Mouse (Mus musculus) cerebellum, adult 2 months (tissue): Measurements from ENCODE around the gene Irgq. TPM values are rescaled to one million over a fixed set of nuclear protein-coding genes. Genes with fewer than 3 reads are reported as not detected.

Experiments used
- DNase-seq, 2 experiments: peaks; one replicate each; pipeline ENCODE4 v3.0.0; 2021
- H3K27ac ChIP-seq: fragments of 200-500 bp; 2 replicates; pipeline ENCODE4 v1.5.1; 2012; ENCODE audit warnings: low read length, control low read depth, inconsistent platforms; ENCODE audit not compliant: insufficient read depth
- H3K27me3 ChIP-seq: fragments of 200-500 bp; 2 replicates; pipeline ENCODE4 v1.6.1; 2012; ENCODE audit warnings: inconsistent platforms, mild to moderate bottlenecking, low read length, moderate library complexity; ENCODE audit not compliant: control insufficient read depth, insufficient read depth
- H3K4me1 ChIP-seq: fragments of 200-500 bp; 2 replicates; pipeline ENCODE4 v1.6.1; 2011; ENCODE audit warnings: low read length; ENCODE audit not compliant: control insufficient read depth, insufficient read depth
- H3K4me3 ChIP-seq: fragments of 200-500 bp; replicated peaks from 2 replicates; pipeline ENCODE3; 2011; ENCODE audit warnings: mild to moderate bottlenecking, low read depth, low read length, control low read depth; ENCODE audit not compliant: insufficient read depth
- CTCF ChIP-seq: fragments of 200-500 bp; IDR thresholded peaks from 2 replicates; pipeline ENCODE4 v1.5.1; 2011; ENCODE audit warnings: low read depth, mild to moderate bottlenecking, control low read depth, low read length, moderate library complexity, borderline replicate concordance; ENCODE audit not compliant: insufficient read depth
- POLR2A ChIP-seq: fragments of 200-500 bp; IDR thresholded peaks from 2 replicates; pipeline ENCODE4 v1.6.1; 2011; ENCODE audit warnings: low read length, control low read depth, borderline replicate concordance; ENCODE audit not compliant: insufficient read depth
- WGBS: fragments of 180-500 bp; shearing (Covaris S2); methylation state at CpG from one replicate; pipeline ENCODE4 v1.1.7; 2018; 5-methylcytosine and 5-hydroxymethylcytosine counted together
- polyA plus RNA-seq: library from polyadenylated mRNA; depleted of rRNA; stranded (reverse); fragments of >200 nt; gene quantifications from 2 replicates; pipeline ENCODE4 v1.2.3, GENCODE M21; 2012

Irgq gene
- polyA plus RNA-seq, 1 experiment, result 37.0 TPM

DNA sequence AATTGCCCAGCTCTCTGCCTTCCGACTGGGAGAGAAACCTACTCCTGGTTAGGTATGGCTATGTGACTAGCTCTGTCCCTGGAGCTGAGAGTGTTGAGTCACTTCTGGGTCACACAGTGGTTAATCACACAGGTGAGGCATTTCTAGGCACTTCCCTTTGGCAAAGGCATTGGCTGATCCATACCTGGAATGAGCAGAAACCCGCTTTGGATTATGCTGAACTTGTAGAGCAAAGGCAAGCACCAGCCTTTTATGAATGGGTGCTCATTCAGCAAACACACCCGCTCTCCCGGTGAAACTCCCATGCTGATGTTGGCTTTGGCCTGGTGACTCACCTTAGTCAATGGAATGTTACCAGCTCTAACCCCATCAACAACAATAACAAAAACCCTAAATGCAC is 9.2 kb downstream of the Irgq start:
- H3K4me3 ChIP-seq, result no peak overlapping the region
- no peaks in the 10 kb centered on the region for H3K27me3 ChIP-seq
- no peak for TF ChIP-seq POLR2A
- DNase-seq, result no peak
- 95% methylated on average over 4 of the region's 4 CpGs for WGBS
- H3K27ac ChIP-seq, result no peak overlapping the region
- H3K4me1 ChIP-seq, result peaks cover 17% of the 10 kb centered on the region

GRCm38 (mm10) chr7:24544506-24544905 is 14.0 kb downstream of the Irgq start:
- no peak for TF ChIP-seq CTCF
- no peak for TF ChIP-seq POLR2A
- Histone ChIP-seq H3K4me3 (no peak overlapping the region), H3K27ac (no peak overlapping the region), H3K4me1 (no peaks in the 10 kb centered on the region; the same call in 1 of the 2 replicates), H3K27me3 (no peaks in the 10 kb centered on the region)
- WGBS, result 84% methylated on average over 2 of the region's 2 CpGs
- DNase-seq, result no peak

- Histone ChIP-seq H3K4me3 (peak within 1 kb of the TSS; percentile 81), H3K4me1 (no peaks in the 10 kb centered on the region; the same call in 1 of the 2 replicates), H3K27ac (peak within 1 kb of the TSS; percentile 26; the same call in 1 of the 2 replicates), H3K27me3 (no peaks in the 10 kb centered on the region)
- TF ChIP-seq CTCF (no peak), POLR2A (no peak)
- DNase-seq, result peak in 1 of 2 experiments; percentile 36
- WGBS, result 42% methylated on average over 13 of the region's 13 CpGs
Measured at GRCm38 (mm10) chr7:24546068-24546614, 15.7 kb downstream of the Irgq start, which contains the start of the genes Pinlyp and Xrcc1. Gene Pinlyp, minus strand, starts transcription at chr7:24546118. Gene Xrcc1, plus strand, starts transcription at chr7:24546289.

DNA sequence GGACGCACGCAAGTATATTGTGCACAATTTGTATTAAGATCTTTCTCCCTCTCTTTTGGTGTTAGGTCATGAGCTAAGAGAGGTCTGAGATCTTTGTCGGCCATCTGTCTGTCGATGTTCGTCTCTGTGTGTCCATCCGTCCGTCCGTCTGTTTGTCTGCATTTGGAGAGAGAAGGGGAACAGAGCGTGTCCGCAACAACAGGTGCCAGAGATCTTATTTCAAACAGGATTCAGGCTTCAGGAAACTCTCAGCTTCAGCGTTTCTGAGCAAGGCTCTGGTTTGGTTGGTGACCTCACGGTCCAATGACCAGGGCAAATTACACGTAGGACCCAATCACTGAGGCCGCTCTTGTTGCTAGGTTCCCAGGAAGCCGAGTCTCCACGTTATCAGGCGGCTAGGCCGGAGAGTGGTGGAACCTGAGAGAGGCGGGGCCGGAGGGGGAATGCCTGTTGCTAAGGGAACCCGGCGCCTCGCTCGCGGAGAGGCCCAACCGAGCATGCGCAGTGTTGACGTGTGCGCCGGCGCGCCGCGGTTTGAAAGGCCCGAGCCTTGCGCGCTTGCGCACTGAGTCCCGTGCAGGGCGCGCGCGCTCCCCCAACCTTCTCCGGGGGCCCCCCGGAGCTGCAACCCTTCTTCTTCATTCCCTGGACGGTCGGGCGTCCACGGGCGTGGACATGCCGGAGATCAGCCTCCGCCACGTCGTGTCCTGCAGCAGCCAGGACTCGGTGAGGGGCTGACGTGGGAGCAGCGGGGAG is 16.3 kb downstream of the Irgq start:
- Histone ChIP-seq H3K4me1 (no peaks in the 10 kb centered on the region; the same call in 1 of the 2 replicates), H3K27me3 (no peaks in the 10 kb centered on the region), H3K4me3 (peak overlapping the region; percentile 81), H3K27ac (peak overlapping the region; percentile 26; the same call in 1 of the 2 replicates)
- WGBS, result under 1% methylated on average over 57 of the region's 57 CpGs
- DNase-seq, result peak; percentile 99 to 100
- TF ChIP-seq POLR2A (peak; percentile 41; the same call in 1 of the 2 replicates), CTCF (no peak)

- H3K4me3 ChIP-seq, result peak overlapping the region; percentile 81
- H3K27ac ChIP-seq, result no peak overlapping the region
- H3K4me1 ChIP-seq, result no peaks in the 10 kb centered on the region; the same call in none of the 2 replicates
- H3K27me3 ChIP-seq, result no peaks in the 10 kb centered on the region
- no peak for DNase-seq
- TF ChIP-seq POLR2A, result no peak
- TF ChIP-seq CTCF, result no peak
- WGBS, result 8% methylated on average over 13 of the region's 13 CpGs
Measured at GRCm38 (mm10) chr7:24547534-24548036, 17.1 kb downstream of the Irgq start.

- 75% methylated on average over 12 of the region's 12 CpGs for WGBS
- no peak for TF ChIP-seq CTCF
- no peak for TF ChIP-seq POLR2A
- DNase-seq, result no peak
- H3K27ac ChIP-seq, result no peak overlapping the region
- H3K27me3 ChIP-seq, result no peaks in the 10 kb centered on the region
- no peaks in the 10 kb centered on the region; the same call in none of the 2 replicates for H3K4me1 ChIP-seq
- no peak overlapping the region for H3K4me3 ChIP-seq
Measured at GRCm38 (mm10) chr7:24551985-24552759, 21.7 kb downstream of the Irgq start.

GRCm38 (mm10) chr7:24555786-24556185 is 25.3 kb downstream of the Irgq start:
- DNase-seq, result no peak
- H3K27me3 ChIP-seq, result no peaks in the 10 kb centered on the region
- 90% methylated on average over 10 of the region's 10 CpGs for WGBS

More at GRCm38 (mm10) chr7:24555786-24556185, 25.3 kb downstream of the Irgq start:
- no peak for TF ChIP-seq POLR2A
- TF ChIP-seq CTCF, result no peak
- no peak overlapping the region for H3K27ac ChIP-seq
- H3K4me1 ChIP-seq, result no peaks in the 10 kb centered on the region; the same call in 1 of the 2 replicates
- H3K4me3 ChIP-seq, result no peak overlapping the region
